Mouse (Mus musculus) neural tube, embryonic 13.5 days (tissue): ENCODE results near the gene Ppp1ca. TPM values are rescaled to one million over a fixed set of nuclear protein-coding genes. Genes with fewer than 3 reads are reported as not detected.

Experiments
- ATAC-seq: fragments of 200-750 bp; cut with Nextera tagmentation; 2 replicates; pipeline ENCODE4 v1.8.0; 2017; ENCODE audit warnings: low read depth, mild to moderate bottlenecking, moderate TSS enrichment, moderate library complexity
- H3K27ac ChIP-seq: fragments of 300-500 bp; sonication (generic); replicated peaks from 2 replicates; pipeline ENCODE4 v1.5.1; 2015; ENCODE audit warnings: moderate library complexity, mild to moderate bottlenecking, inconsistent platforms
- H3K27me3 ChIP-seq: fragments of 300-500 bp; sonication (generic); 2 replicates; pipeline ENCODE4 v1.6.1; 2015; ENCODE audit warnings: mild to moderate bottlenecking, inconsistent platforms
- H3K36me3 ChIP-seq: fragments of 300-500 bp; sonication (generic); 2 replicates; pipeline ENCODE4 v1.6.1; 2015; ENCODE audit warnings: mild to moderate bottlenecking, inconsistent platforms
- H3K4me1 ChIP-seq: fragments of 300-500 bp; sonication (generic); replicated peaks from 2 replicates; pipeline ENCODE4 v1.6.1; 2015; ENCODE audit warnings: inconsistent platforms
- H3K4me2 ChIP-seq: fragments of 300-500 bp; sonication (generic); 2 replicates; pipeline ENCODE4 v1.6.1; 2015; ENCODE audit warnings: inconsistent platforms, mild to moderate bottlenecking, moderate library complexity
- H3K4me3 ChIP-seq: fragments of 300-500 bp; sonication (generic); 2 replicates; pipeline ENCODE4 v1.5.1; 2015; ENCODE audit warnings: mild to moderate bottlenecking, inconsistent platforms
- H3K9ac ChIP-seq: fragments of 300-500 bp; sonication (generic); 2 replicates; pipeline ENCODE4 v1.6.1; 2015; ENCODE audit warnings: moderate library complexity, mild to moderate bottlenecking, inconsistent platforms
- H3K9me3 ChIP-seq: fragments of 300-500 bp; sonication (generic); 2 replicates; pipeline ENCODE4 v1.6.1; 2016; ENCODE audit warnings: inconsistent platforms
- WGBS: fragments of 180-500 bp; shearing (Covaris S2); methylation state at CpG from one replicate; pipeline ENCODE4 v1.1.7; 2015; 5-methylcytosine and 5-hydroxymethylcytosine counted together
- polyA plus RNA-seq: library from polyadenylated mRNA; unstranded; fragments of >200 nt; fragmentation: Nextera tagmentation; extraction: Ambion mirVana; gene quantifications from 2 replicates; pipeline ENCODE4 v1.2.1, GENCODE M21; 2015

The Ppp1ca gene
- polyA plus RNA-seq, 1 experiment from 2014 or later = 683 TPM

GRCm38 (mm10) chr19:4149283-4149682, 42.6 kb upstream of the Ppp1ca start:
- Histone ChIP-seq H3K4me1 (peaks cover 23% of the 10 kb centered on the region), H3K27me3 (no peaks in the 10 kb centered on the region)
- WGBS = 89% methylated on average over 11 of the region's 11 CpGs

DNA sequence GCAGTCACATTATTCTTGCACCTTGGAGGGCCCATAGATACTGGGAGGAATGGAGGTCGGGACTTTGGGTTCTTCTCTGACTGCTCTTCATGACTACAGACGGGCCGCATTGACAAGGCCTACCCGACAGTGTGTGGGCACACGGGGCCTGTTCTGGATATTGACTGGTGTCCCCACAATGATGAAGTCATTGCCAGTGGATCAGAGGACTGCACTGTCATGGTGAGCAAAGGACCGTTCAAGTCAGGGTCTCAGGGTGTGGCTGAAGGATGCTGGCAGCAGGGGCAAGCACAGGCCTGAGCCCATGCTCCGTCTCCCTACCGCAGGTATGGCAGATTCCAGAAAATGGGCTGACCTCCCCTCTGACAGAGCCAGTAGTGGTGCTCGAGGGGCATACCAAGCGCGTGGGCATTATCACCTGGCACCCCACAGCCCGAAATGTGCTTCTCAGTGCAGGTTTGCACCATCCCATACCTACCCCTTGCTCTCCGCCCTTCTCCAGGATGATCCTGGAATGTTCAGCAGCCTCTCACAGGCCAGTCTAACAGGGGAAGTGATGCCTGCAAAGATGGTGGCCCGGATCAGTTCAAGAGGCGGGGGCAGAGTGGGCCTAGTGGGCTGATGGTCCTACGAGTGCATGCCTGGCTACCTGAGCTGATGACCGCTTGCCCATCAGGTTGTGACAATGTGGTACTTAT, 42.0 kb upstream of the Ppp1ca start:
- Histone ChIP-seq H3K27ac (no peak overlapping the region), H3K9me3 (no peaks in the 10 kb centered on the region), H3K27me3 (no peaks in the 10 kb centered on the region), H3K4me3 (peak overlapping the region; percentile 91), H3K36me3 (peaks cover 40% of the 10 kb centered on the region), H3K4me1 (peaks cover 25% of the 10 kb centered on the region), H3K4me2 (peak overlapping the region; percentile 94), H3K9ac (peak overlapping the region; percentile 94)
- 94% methylated on average over 17 of the region's 17 CpGs for WGBS
- no peak for ATAC-seq

More at GRCm38 (mm10) chr19:4149283-4149682, 42.6 kb upstream of the Ppp1ca start:
- peak overlapping the region; percentile 94 for H3K4me2 ChIP-seq
- H3K4me3 ChIP-seq = peak overlapping the region; percentile 91
- H3K27ac ChIP-seq = no peak overlapping the region
- H3K9me3 ChIP-seq = no peaks in the 10 kb centered on the region
- peaks cover 40% of the 10 kb centered on the region for H3K36me3 ChIP-seq
- H3K9ac ChIP-seq = peak overlapping the region; percentile 94
- ATAC-seq = no peak

- Histone ChIP-seq H3K36me3 (peaks cover 45% of the 10 kb centered on the region), H3K4me3 (no peak overlapping the region), H3K4me1 (peaks cover 32% of the 10 kb centered on the region), H3K4me2 (no peak overlapping the region), H3K9ac (no peak overlapping the region), H3K27me3 (no peaks in the 10 kb centered on the region), H3K9me3 (no peaks in the 10 kb centered on the region), H3K27ac (no peak overlapping the region)
- 90% methylated on average over 22 of the region's 22 CpGs for WGBS
- no peak for ATAC-seq
Measured at GRCm38 (mm10) chr19:4150567-4151487, 41.0 kb upstream of the Ppp1ca start.

GRCm38 (mm10) chr19:4151488-4151860, 40.4 kb upstream of the Ppp1ca start:
- 90% methylated on average over 4 of the region's 5 CpGs for WGBS
- Histone ChIP-seq H3K9ac (no peak overlapping the region), H3K4me1 (peaks cover 36% of the 10 kb centered on the region), H3K27ac (no peak overlapping the region), H3K27me3 (no peaks in the 10 kb centered on the region), H3K36me3 (peaks cover 51% of the 10 kb centered on the region), H3K4me3 (no peak overlapping the region), H3K9me3 (no peaks in the 10 kb centered on the region), H3K4me2 (no peak overlapping the region)
- ATAC-seq = no peak

GRCm38 (mm10) chr19:4151898-4152297, 40.0 kb upstream of the Ppp1ca start:
- no peak overlapping the region for H3K9ac ChIP-seq
- peaks cover 55% of the 10 kb centered on the region for H3K36me3 ChIP-seq
- H3K27ac ChIP-seq = no peak overlapping the region
- 92% methylated on average over 5 of the region's 5 CpGs for WGBS
- H3K4me1 ChIP-seq = peaks cover 36% of the 10 kb centered on the region
- no peaks in the 10 kb centered on the region for H3K27me3 ChIP-seq
- no peak overlapping the region for H3K4me2 ChIP-seq
- no peak for ATAC-seq
- H3K4me3 ChIP-seq = no peak overlapping the region
- no peaks in the 10 kb centered on the region for H3K9me3 ChIP-seq

GRCm38 (mm10) chr19:4152445-4153231, 39.2 kb upstream of the Ppp1ca start:
- no peak for ATAC-seq
- Histone ChIP-seq H3K4me1 (peaks cover 34% of the 10 kb centered on the region), H3K27me3 (no peaks in the 10 kb centered on the region), H3K4me3 (no peak overlapping the region), H3K9ac (no peak overlapping the region), H3K36me3 (peaks cover 63% of the 10 kb centered on the region), H3K4me2 (no peak overlapping the region), H3K27ac (no peak overlapping the region), H3K9me3 (no peaks in the 10 kb centered on the region)
- WGBS = 90% methylated on average over 8 of the region's 8 CpGs

- WGBS = 80% methylated on average over 11 of the region's 11 CpGs
- no peak within 1 kb of the TSS for H3K4me2 ChIP-seq
- H3K27ac ChIP-seq = no peak within 1 kb of the TSS
- H3K27me3 ChIP-seq = no peaks in the 10 kb centered on the region
- no peak within 1 kb of the TSS for H3K9ac ChIP-seq
- no peak for ATAC-seq
- H3K36me3 ChIP-seq = peaks cover 69% of the 10 kb centered on the region
- peaks cover 28% of the 10 kb centered on the region for H3K4me1 ChIP-seq
- H3K9me3 ChIP-seq = no peaks in the 10 kb centered on the region
- H3K4me3 ChIP-seq = no peak within 1 kb of the TSS
Measured at GRCm38 (mm10) chr19:4153232-4153654, 38.6 kb upstream of the Ppp1ca start, which contains the start of gene Ptprcap. TSS of gene Ptprcap (plus strand) at chr19:4153604.

DNA sequence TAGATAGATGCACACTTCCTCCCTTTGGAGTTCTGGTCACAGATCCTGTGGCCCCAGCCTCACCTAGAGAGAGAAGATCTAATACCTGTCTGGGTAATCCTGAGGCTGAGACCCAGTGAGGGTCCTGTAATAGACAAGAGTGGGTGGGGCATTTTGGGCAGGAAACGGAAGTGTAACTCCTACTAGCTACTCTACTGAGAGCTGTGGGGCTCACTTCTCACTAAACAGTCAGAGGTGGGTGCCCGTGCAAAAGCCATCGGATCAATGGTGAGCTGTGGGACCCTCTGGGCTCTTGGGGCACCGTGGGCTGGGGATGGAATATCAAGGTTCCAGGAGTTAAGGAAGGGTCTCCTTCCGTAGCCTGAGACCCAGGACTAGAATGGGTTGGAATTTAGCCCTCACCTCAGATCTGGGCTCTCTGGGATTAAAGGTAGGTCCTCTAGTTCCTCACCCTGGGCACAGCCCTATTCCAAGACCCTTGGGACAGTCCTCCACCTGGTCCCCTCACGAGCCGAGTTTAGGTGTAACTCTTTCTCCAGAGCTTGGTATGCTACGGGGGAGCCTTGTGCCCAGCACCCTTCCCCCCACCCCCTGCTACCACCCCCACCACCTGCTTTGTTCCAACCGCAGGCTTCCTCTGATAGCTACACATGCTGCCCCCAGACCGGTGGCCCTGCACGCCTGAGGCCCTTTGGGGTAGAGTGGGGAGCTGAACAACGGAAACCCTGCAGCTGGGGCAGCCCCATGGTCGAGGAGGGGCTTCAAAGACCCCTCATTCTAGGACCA, 37.2 kb upstream of the Ppp1ca start:
- Histone ChIP-seq H3K9ac (no peak overlapping the region), H3K4me3 (no peak overlapping the region), H3K27me3 (no peaks in the 10 kb centered on the region), H3K36me3 (peaks cover 83% of the 10 kb centered on the region), H3K4me2 (no peak overlapping the region), H3K4me1 (peaks cover 19% of the 10 kb centered on the region), H3K27ac (no peak overlapping the region), H3K9me3 (no peaks in the 10 kb centered on the region)
- ATAC-seq = no peak
- 82% methylated on average over 13 of the region's 13 CpGs for WGBS

- Histone ChIP-seq H3K4me3 (no peak overlapping the region), H3K27me3 (no peaks in the 10 kb centered on the region), H3K36me3 (peaks cover 81% of the 10 kb centered on the region), H3K27ac (0 out of 2 replicates have a peak overlapping the region, but pooled peaks have one; percentile 38), H3K4me1 (peaks cover 12% of the 10 kb centered on the region), H3K9me3 (no peaks in the 10 kb centered on the region), H3K9ac (no peak overlapping the region), H3K4me2 (no peak overlapping the region)
- 71% methylated on average over 6 of the region's 6 CpGs for WGBS
- no peak for ATAC-seq
Measured at GRCm38 (mm10) chr19:4155223-4156072, 36.4 kb upstream of the Ppp1ca start.

DNA sequence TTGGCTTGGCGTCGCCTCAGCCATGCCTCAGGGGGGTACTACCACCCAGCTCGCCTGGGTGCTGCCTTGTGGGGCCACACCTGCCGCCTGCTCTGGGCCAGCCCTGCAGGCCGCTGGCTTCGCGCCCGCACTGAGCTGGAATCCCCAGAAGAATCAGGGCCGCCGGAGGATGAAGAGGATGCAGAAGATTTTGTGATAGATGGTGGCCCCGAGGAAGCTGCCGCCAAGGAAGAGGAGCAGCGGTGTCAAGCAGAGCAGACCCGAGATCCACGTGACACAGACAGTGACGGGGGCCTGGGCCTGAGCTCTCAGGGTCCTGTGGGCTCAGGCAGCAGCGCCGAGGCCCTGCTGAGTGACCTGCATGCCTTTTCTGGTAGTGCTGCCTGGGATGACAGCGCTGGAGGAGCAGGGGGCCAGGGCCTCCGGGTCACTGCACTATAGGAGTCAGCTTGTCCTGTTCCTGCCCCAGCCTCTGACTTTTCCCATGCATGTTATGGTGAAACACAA, 35.7 kb upstream of the Ppp1ca start:
- no peak for ATAC-seq
- no peaks in the 10 kb centered on the region for H3K9me3 ChIP-seq
- 67% methylated on average over 20 of the region's 20 CpGs for WGBS
- H3K27me3 ChIP-seq = no peaks in the 10 kb centered on the region
- H3K27ac ChIP-seq = 0 out of 2 replicates have a peak overlapping the region, but pooled peaks have one; percentile 38
- no peak overlapping the region for H3K4me3 ChIP-seq
- H3K36me3 ChIP-seq = peaks cover 81% of the 10 kb centered on the region
- H3K4me2 ChIP-seq = no peak overlapping the region
- H3K4me1 ChIP-seq = peaks cover 12% of the 10 kb centered on the region; the same call in 1 of the 2 replicates
- no peak overlapping the region for H3K9ac ChIP-seq
